Mouse (Mus musculus) adrenal gland, adult 10 weeks (tissue): ENCODE measurements around the gene Fam45a. TPM values are rescaled to one million over a fixed set of nuclear protein-coding genes. Genes with fewer than 3 reads are reported as not detected.

Experiments used
- polyA plus RNA-seq: library from polyadenylated mRNA; stranded (reverse); fragments of 350-450 nt; fragmentation: Illumina TruSeq; extraction: RNeasy Lipid Tissue Mini Kit (QIAGEN cat#74804); gene quantifications from one replicate; pipeline ENCODE4 v1.2.3, GENCODE M21; 2014; ENCODE audit warnings: low read depth, low replicate concordance

Gene Fam45a
- polyA plus RNA-seq, result 116 TPM

DNA sequence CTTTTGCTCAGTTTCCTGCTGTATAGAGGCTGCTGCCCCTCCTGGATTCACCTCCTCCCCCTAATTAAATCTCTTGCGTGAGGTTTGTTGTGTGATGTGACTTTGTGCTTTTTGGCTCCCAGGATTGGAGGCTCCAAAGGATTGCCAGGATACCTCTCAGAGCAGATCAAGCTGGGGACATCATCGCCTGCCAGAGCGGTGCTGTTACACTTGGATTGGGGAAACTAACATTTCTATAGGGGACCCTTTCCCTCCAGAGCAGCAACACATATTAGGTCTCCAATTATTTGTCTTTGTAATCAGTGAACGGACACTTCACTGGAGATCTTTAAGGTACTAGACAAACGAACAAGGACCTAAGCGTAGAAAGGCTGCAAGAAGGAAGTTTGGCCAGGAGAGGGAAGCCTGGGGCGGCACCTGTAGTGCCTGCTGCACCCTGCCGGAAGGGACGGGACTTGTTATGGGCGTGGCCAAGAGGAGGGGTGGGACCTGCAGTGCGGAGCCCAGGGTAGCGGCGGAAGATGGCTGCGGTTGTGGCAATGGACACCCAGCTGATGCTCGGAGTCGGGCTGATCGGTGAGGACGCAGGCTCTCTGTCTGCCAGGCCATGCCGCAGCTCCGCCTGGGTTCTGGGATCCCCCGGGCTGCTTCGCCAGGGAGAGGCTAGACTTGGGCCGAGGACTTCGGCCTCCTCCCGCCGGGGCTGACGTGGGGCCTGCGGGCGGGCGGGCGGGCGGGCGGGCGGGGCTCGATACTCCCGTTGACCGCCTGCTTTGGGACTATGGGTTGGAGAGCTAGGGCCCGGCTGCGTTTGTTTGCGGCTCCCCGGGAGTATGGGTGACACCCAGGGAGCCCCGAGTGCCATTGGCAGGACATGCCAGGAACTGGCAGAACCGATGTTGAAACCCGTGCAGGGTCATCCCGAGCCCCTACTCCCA lies at the start of gene Fam45a:
Gene Fam45a (plus strand): TSS at position 488 of the 938 bp plus-strand sequence.

DNA sequence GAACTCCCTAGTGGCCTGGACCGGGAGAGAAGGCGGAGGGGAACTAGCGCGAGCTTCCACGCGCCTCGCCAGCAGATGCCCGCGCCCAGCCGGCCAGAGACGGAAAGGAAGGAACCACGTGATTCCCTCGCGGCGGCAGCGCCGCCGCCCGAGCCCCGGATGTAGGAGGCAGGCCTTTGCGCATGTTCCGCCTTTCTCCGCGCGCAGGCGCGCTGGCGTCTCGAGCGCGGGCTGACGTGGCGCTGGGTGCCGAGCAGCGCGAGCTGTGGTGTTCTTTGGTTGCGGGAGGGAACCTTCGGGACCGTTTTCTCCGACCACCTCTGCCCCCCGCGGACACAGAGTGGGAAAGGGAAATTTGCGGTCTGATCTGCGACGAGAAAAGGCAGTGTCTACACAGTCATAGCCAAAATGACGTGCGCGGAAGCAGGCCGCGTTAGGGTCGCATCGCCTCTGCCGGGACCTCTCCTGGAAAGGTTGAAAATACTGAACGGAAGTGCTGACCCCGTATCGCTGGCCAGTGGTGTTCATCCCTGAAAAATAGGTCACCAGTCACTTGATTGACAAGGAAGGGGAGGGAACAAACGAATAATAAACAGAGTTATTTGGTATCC lies 20.7 kb upstream of the Fam45a start, which contains the start of gene Eif3a:
Gene Eif3a (minus strand): TSS at position 108 of the 611 bp plus-strand sequence.

DNA sequence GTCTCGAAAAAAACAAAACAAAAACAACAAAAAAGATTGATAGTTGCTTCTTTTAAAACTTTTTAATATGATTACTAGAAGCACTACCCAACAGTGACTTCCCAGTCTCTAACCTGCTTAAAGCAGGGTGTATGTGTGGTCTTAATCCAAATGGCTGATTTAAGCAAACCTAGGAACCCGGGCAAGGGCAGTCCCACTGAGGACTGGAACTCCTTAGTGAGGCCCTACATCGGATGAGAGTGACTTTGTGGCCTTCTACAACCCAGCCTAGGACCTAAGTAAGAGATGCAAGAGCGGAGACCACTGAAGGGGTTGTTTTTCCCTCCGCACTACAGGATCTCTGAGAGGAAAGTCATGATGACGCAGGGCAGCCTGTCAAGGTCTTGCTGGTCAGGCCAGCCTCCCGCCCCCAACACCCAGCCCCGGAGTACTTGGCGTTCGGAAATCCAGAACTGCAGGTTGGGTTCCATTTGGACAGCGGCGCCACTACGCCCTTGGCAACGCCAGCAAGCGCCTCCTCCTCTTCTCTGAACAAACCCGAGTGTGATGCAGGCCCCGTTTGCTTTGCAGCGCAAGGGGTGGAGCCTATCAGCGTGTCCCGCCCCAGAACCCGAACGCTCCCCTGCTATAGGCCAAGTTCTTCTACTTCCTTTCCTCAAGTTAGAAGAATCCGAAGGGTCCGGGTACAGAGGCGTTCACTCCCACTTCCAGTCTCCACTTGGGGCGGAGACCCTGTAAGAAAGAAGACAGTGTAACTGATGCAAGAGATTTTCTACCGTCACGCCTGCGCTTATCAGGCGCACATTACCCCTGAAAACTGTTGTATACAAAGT lies 49.7 kb downstream of the Fam45a start, which contains the start of gene Sfxn4:
Gene Sfxn4 (minus strand): TSS at position 612 of the 833 bp plus-strand sequence.

DNA sequence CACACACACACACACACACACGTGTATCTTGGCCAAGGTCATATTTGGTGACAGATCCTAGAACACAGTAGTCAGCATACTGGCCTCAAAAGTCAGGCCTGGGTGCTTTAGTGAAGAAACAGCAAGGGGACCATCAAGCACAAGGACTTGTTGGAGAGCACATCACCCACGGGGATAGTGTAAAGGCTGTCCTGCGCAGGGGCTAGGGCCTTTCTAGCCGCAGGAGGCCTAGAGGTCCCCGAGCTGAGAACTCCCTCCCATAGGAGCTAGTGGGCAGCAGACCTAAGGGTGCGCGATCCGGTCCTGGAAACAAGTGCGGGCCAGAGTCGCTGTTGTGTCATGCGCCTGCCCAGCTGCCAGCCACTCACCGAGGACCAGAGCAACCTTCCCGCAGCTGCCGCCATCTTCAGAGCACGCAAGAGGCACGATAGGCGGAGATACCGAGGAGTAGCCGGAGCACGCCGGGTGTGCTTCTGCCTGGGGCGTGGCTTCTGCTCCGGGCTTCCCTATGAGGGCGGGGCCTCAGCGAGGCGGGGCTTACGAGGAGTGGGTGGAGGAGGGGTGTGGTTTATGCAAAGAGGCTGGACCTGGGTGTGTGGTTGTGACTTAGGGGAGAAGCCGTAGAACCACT lies 62.8 kb downstream of the Fam45a start, which contains the start of gene Prdx3:
Gene Prdx3 (minus strand): TSS at position 493 of the 631 bp plus-strand sequence.

Other genes with a start within 250 kb of the Fam45a start
- 98.0 TPM for gene Cacul1, start 230.6 kb upstream of the Fam45a start, polyA plus RNA-seq
- 3.6 TPM for gene Nanos1, start 55.6 kb upstream of the Fam45a start, polyA plus RNA-seq
- 294 TPM for gene Eif3a, start 20.9 kb upstream of the Fam45a start, polyA plus RNA-seq
- 13.5 TPM for gene Sfxn4, start 49.9 kb downstream of the Fam45a start, polyA plus RNA-seq
- 1,417 TPM for gene Prdx3, start 63.0 kb downstream of the Fam45a start, polyA plus RNA-seq
- gene Grk5, start 78.2 kb downstream of the Fam45a start, polyA plus RNA-seq, result 28.0 TPM